Mouse (Mus musculus): Measurements from ENCODE around the gene Cachd1.

DNA sequence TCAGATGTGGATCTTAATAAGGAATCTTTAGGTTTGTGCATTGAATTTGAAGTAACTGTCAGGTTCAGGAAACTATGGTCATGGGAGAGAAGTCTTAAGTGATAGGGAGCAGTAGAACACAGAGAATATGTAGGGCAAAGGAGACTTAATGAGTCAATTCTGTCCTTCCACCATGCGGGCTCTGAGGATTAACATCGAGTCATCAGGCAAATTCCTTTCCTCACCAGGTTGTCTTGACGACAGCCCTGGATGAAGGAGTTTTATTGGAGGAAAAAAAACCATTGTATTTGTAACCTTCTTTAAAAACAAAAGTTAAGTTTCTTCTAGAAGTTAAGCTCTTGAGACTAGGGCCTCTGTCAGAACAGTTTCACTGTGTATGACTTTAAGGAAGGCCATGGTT, 100.9 kb downstream of the Cachd1 start:
- TF ChIP-seq GATA1 (IDR thresholded peaks at IDR 0.05; ENCODE audit: low read length) (no peak), TAL1 (IDR thresholded peaks at IDR 0.05; ENCODE audit: low read length) (no peak)

All from erythroblast, embryonic 14.5 days (primary cell).